Mouse (Mus musculus): ENCODE measurements around the gene Top1. TPM values are rescaled to one million over a fixed set of nuclear protein-coding genes. Genes with fewer than 3 reads are reported as not detected.

The Top1 gene
- polyA plus RNA-seq, 1 experiment, result 78.4 TPM

DNA sequence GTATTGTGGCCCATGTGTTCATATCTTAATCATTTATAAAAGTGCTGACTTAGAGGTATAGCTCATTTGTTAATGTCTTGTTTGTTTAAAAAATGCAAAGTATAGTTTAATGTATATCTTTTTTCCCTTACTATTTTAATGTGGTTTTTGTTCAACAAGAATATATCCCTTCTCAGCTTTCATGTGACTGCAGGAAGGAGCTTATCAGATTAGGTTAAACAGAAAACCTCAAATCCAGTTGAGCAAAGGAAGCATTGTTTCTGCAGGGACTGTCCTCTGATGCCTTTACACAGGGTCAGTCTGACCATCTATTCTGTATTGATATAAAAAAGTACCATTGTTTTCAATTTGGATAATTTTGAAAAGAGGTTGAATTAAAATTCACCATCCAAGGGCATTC is 57.1 kb downstream of the Top1 start:
- Histone ChIP-seq H3K27ac (ENCODE audit: insufficient read depth, low read length) (no peak overlapping the region), H3K4me1 (ENCODE audit: control insufficient read depth, insufficient read depth, low read length) (no peaks in the 10 kb centered on the region), H3K4me3 (ENCODE audit: insufficient read depth, low read length) (no peak overlapping the region)
- TF ChIP-seq CTCF (IDR thresholded peaks at IDR 0.05; ENCODE audit: borderline replicate concordance, insufficient read depth, low read length) (no peak), POLR2A (IDR thresholded peaks at IDR 0.05; ENCODE audit: low read depth, low read length) (no peak)

DNA sequence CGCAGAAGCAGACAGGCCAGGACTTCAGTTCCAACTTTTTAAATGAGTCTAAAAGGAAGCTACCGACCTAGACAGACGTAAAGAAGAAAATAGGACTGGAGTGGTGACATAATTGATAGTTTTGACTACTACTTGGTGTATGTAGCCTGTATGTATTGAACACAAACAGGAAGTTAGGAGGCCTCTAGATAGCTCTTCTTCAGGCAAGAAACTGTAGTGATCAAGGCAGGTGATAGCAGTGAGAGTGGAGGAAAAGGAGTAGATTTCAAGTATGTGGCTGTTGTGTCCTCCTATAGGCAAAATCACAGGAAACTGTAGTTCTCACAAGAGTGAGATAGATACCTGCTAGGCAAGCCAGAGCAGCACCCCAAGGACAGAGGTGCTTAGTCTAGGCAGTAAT is 62.0 kb downstream of the Top1 start:
- Histone ChIP-seq H3K27ac (ENCODE audit: insufficient read depth, low read length) (no peak overlapping the region), H3K4me1 (ENCODE audit: control insufficient read depth, insufficient read depth, low read length) (no peaks in the 10 kb centered on the region), H3K4me3 (ENCODE audit: insufficient read depth, low read length) (no peak overlapping the region)
- TF ChIP-seq CTCF (IDR thresholded peaks at IDR 0.05; ENCODE audit: borderline replicate concordance, insufficient read depth, low read length) (no peak), POLR2A (IDR thresholded peaks at IDR 0.05; ENCODE audit: low read depth, low read length) (no peak)

DNA sequence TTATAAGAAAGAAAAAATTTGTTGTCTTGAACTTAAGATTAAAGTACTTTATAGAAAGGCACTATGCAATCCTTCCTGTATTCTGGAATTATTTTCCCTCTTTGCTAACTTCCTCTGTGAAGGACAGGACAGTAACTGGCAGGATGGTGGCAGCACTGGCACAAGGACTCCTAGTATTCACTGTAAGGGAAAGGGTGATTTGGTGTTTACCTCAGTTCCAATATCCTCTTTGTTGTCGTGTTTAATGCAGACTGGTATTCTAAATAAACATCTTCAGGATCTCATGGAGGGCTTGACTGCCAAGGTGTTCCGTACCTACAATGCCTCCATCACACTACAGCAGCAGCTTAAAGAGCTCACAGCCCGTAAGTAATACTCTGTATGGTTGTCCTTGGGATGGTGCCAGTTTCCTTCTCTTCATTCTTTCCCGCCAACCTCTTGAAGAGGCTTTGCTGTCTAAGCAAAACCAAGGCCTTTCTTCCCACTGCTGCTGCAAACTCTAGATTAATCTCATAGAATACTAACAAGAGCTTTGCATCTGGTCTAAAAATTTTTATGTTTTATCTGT is 69.9 kb downstream of the Top1 start:
- no peak overlapping the region for H3K27ac ChIP-seq (ENCODE audit: insufficient read depth, low read length)
- no peaks in the 10 kb centered on the region for H3K4me1 ChIP-seq (ENCODE audit: control insufficient read depth, insufficient read depth, low read length)
- H3K4me3 ChIP-seq (ENCODE audit: insufficient read depth, low read length), result no peak overlapping the region
- TF ChIP-seq CTCF (IDR thresholded peaks at IDR 0.05; ENCODE audit: borderline replicate concordance, insufficient read depth, low read length) (no peak), POLR2A (IDR thresholded peaks at IDR 0.05; ENCODE audit: low read depth, low read length) (no peak)

DNA sequence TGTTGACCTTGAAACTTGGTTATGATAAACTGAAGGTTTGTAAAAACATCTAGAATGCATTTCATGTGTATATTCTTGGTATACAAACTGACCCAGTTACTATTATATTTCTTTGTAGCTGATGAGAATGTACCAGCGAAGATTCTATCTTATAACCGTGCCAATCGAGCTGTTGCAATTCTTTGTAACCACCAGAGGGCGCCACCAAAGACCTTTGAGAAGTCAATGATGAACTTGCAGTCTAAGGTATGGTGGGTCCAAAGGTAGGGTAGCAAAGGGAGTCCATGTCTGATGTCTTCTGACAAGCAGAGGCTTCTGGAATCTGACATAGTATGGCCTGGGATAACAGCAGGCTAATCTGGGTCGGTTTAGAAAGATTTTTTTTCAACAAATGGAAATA is 71.6 kb downstream of the Top1 start:
- Histone ChIP-seq H3K4me1 (ENCODE audit: control insufficient read depth, insufficient read depth, low read length) (no peaks in the 10 kb centered on the region), H3K4me3 (ENCODE audit: insufficient read depth, low read length) (no peak overlapping the region), H3K27ac (ENCODE audit: insufficient read depth, low read length) (no peak overlapping the region)
- TF ChIP-seq POLR2A (IDR thresholded peaks at IDR 0.05; ENCODE audit: low read depth, low read length), result no peak
- TF ChIP-seq CTCF (IDR thresholded peaks at IDR 0.05; ENCODE audit: borderline replicate concordance, insufficient read depth, low read length), result no peak

DNA sequence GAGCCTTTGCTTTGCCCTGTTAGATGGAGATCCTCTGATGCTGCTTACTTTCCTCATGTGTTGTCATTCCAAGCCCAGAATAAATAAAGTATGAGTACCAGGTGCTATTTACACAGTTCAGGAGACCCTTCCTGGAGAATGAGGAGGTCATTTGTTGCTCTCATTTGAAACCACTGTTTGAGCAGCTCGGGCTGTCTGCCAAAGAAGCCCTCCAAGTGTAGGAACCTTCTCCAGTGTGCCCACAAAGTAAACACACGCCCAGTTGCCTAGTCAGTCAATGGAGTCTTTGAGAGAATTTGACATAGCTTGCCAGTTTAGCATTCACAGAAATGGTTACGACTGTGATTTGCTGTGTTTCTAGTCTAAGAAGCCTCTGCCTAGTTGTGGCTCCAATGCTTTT is 73.1 kb downstream of the Top1 start:
- TF ChIP-seq CTCF (IDR thresholded peaks at IDR 0.05; ENCODE audit: borderline replicate concordance, insufficient read depth, low read length) (no peak), POLR2A (IDR thresholded peaks at IDR 0.05; ENCODE audit: low read depth, low read length) (no peak)
- Histone ChIP-seq H3K27ac (ENCODE audit: insufficient read depth, low read length) (no peak overlapping the region), H3K4me3 (ENCODE audit: insufficient read depth, low read length) (no peak overlapping the region), H3K4me1 (ENCODE audit: control insufficient read depth, insufficient read depth, low read length) (no peaks in the 10 kb centered on the region)

DNA sequence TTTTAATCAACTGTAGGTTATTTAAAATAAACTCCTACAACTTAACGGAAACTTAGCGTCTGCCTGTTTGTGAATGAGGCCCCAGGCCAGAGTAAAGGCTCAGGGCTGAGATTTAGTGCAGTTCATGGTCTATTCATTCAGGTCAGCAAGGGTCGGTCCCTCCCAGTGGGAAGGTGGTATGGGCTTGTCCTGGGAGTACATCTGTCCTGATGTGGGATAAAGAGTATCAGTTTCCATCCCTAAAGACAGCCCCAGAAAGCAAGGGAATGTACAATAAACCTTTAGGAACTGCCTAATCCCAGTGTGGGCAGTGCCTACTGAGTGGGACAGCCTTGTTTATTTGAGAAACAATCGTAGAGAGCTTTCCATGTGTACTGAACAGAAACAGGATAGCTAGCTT is 77.0 kb downstream of the Top1 start:
- no peaks in the 10 kb centered on the region for H3K4me1 ChIP-seq (ENCODE audit: control insufficient read depth, insufficient read depth, low read length)
- H3K4me3 ChIP-seq (ENCODE audit: insufficient read depth, low read length), result no peak overlapping the region
- no peak for TF ChIP-seq CTCF (IDR thresholded peaks at IDR 0.05; ENCODE audit: borderline replicate concordance, insufficient read depth, low read length)
- TF ChIP-seq POLR2A (IDR thresholded peaks at IDR 0.05; ENCODE audit: low read depth, low read length), result no peak
- H3K27ac ChIP-seq (ENCODE audit: insufficient read depth, low read length), result no peak overlapping the region

DNA sequence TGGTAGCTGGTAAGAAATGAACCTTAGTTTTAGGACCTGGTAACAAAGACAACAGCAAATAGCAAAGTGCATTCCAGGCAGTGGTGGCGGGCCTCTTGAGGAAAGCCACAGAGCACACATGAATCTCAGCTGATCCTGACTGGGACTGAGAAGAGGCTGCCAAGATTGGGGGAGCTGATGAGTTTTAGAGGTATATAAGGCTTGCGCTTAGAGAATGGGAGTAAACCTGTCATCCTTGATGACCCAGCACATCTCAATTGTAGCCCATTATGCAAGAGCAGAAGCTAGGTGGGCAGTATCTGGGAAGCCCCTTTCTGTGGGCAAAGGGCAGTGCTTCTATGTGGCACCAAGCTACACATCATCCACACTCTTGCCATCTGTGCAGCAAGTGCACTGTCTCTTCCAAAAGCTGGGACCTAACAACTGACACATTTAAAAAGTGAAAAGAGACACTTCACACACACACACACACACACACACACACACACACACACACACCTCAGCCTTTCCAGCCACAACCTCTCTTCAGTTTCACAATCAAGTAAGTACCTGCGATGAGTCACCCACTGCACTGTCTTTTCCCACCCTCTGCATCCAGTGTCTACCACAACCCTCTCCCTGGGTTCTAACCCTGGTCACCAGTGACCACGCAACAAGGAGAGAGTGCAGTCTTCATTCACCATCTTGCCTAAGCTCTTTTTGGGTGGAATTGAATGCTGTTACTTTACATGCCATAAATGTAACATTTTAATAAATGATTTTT is 78.1 kb downstream of the Top1 start:
- no peak overlapping the region for H3K4me3 ChIP-seq (ENCODE audit: insufficient read depth, low read length)
- no peaks in the 10 kb centered on the region for H3K4me1 ChIP-seq (ENCODE audit: control insufficient read depth, insufficient read depth, low read length)
- TF ChIP-seq POLR2A (IDR thresholded peaks at IDR 0.05; ENCODE audit: low read depth, low read length), result no peak
- no peak for TF ChIP-seq CTCF (IDR thresholded peaks at IDR 0.05; ENCODE audit: borderline replicate concordance, insufficient read depth, low read length)

DNA sequence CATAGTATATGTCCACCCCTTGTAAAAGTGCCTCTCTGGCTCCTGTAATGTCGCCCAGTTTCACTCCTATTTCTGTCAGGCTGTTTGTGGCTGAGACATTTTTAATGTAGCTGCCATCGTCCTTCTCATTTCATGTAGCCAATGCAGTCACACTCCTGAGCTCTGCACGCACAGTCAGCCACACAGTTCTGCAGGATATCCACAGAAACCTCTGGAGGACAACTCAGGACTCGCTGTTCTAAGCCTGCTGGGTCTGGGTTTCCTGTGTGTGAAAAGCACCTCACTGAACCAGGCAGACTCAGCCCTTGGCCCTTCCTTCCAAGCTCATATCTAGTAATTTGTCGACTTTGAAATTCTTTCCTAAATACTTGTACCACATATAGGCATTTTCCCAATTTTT is 78.8 kb downstream of the Top1 start:
- TF ChIP-seq CTCF (IDR thresholded peaks at IDR 0.05; ENCODE audit: borderline replicate concordance, insufficient read depth, low read length) (no peak), POLR2A (IDR thresholded peaks at IDR 0.05; ENCODE audit: low read depth, low read length) (no peak)
- no peak overlapping the region for H3K27ac ChIP-seq (ENCODE audit: insufficient read depth, low read length)
- no peaks in the 10 kb centered on the region for H3K4me1 ChIP-seq (ENCODE audit: control insufficient read depth, insufficient read depth, low read length)
- H3K4me3 ChIP-seq (ENCODE audit: insufficient read depth, low read length), result no peak overlapping the region

More for the DNA sequence above, 78.1 kb downstream of the Top1 start:
- H3K27ac ChIP-seq (ENCODE audit: insufficient read depth, low read length), result no peak overlapping the region

DNA sequence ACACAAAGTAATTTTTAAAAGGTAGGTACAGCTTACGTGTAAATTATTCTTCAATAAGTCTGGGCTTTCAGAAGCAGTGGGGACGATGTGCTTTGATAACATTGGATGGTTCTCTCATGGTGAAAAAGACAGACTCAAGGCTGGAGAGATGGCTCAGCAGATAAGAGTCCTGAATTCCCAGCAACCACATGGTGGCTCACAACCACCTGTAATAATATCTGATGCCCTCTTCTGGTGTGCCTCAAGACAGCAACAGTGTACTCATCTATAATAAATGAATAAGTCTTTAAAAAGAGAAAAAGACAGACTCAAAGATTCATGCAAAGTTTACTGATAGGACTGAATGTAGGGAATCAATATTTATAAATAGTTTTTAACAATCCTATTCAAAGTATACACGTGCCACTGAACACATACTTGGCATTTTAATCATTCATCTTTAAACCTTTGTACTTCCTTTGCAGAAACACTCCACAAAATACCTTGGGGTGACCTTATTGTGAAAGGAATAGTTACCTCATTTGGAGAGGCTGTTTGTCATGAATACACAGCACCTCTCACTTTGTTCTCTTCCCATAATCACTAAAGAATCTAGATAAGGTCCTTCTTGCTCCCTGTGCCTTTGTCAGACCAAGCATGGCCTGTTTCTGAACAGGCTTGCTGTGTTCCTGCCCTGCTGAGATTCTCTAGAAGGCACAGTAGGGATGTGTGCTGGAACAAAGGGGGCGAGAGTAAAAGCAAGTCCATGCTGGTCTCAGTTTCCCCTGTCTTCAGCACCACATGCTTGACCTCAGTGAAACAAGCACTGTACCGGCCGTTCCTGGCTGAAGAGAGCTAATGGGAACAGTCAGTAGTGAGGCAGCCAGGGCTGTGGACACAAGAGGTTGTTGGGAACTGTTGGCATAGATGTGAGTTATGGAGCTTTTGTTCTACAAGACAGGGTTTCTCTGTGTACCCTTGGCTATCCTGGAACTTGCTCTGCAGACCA is 80.5 kb downstream of the Top1 start:
- H3K4me3 ChIP-seq (ENCODE audit: insufficient read depth, low read length), result no peak overlapping the region
- no peak for TF ChIP-seq CTCF (IDR thresholded peaks at IDR 0.05; ENCODE audit: borderline replicate concordance, insufficient read depth, low read length)
- TF ChIP-seq POLR2A (IDR thresholded peaks at IDR 0.05; ENCODE audit: low read depth, low read length), result no peak
- no peak overlapping the region for H3K27ac ChIP-seq (ENCODE audit: insufficient read depth, low read length)
- peaks cover 3% of the 10 kb centered on the region for H3K4me1 ChIP-seq (ENCODE audit: control insufficient read depth, insufficient read depth, low read length)

Data from embryonic fibroblast, embryonic 13.5 days (primary cell).